Mouse (Mus musculus): ENCODE data around the gene Prkar1b. TPM values are rescaled to one million over a fixed set of nuclear protein-coding genes. Genes with fewer than 3 reads are reported as not detected.
A peak's percentile ranks its signal among the peaks of the same experiment; 100 is the strongest.

The Prkar1b gene
- polyA plus RNA-seq, 1 experiment = 6.6 TPM

GRCm38 (mm10) chr5:139178895-139179631 is 29.3 kb upstream of the Prkar1b start:
- TF ChIP-seq POLR2A (IDR thresholded peaks at IDR 0.05; ENCODE audit: borderline replicate concordance, control insufficient read depth, low read depth, low read length) (no peak), CTCF (IDR thresholded peaks at IDR 0.05; ENCODE audit: control insufficient read depth, insufficient read depth, low read length) (peak; percentile 99)
- H3K27ac ChIP-seq (ENCODE audit: control insufficient read depth, insufficient read depth, low read depth, low read length, poor library complexity) = no peak overlapping the region
- H3K4me1 ChIP-seq (ENCODE audit: control insufficient read depth, insufficient read depth, low read length) = no peaks in the 10 kb centered on the region; the same call in 1 of the 2 replicates
- H3K4me3 ChIP-seq (replicated peaks; ENCODE audit: control insufficient read depth, low read depth, low read length) = no peak overlapping the region
- 22% methylated on average over 11 of the region's 11 CpGs for WGBS

- no peak overlapping the region for H3K4me3 ChIP-seq (replicated peaks; ENCODE audit: control insufficient read depth, low read depth, low read length)
- H3K27ac ChIP-seq (ENCODE audit: control insufficient read depth, insufficient read depth, low read depth, low read length, poor library complexity) = no peak overlapping the region
- TF ChIP-seq CTCF (IDR thresholded peaks at IDR 0.05; ENCODE audit: control insufficient read depth, insufficient read depth, low read length) (no peak), POLR2A (IDR thresholded peaks at IDR 0.05; ENCODE audit: borderline replicate concordance, control insufficient read depth, low read depth, low read length) (no peak)
Observed at GRCm38 (mm10) chr5:139174556-139175547, 25.1 kb upstream of the Prkar1b start.

GRCm38 (mm10) chr5:139174141-139174540 is 24.3 kb upstream of the Prkar1b start:
- WGBS = 52% methylated on average over 10 of the region's 10 CpGs
- TF ChIP-seq POLR2A (IDR thresholded peaks at IDR 0.05; ENCODE audit: borderline replicate concordance, control insufficient read depth, low read depth, low read length) (no peak), CTCF (IDR thresholded peaks at IDR 0.05; ENCODE audit: control insufficient read depth, insufficient read depth, low read length) (no peak)

More at GRCm38 (mm10) chr5:139174556-139175547, 25.1 kb upstream of the Prkar1b start:
- H3K4me1 ChIP-seq (ENCODE audit: control insufficient read depth, insufficient read depth, low read length) = no peaks in the 10 kb centered on the region; the same call in 1 of the 2 replicates
- WGBS = 27% methylated on average over 10 of the region's 10 CpGs

GRCm38 (mm10) chr5:139171929-139172328 is 22.1 kb upstream of the Prkar1b start:
- WGBS = 86% methylated on average over 4 of the region's 4 CpGs
- TF ChIP-seq CTCF (IDR thresholded peaks at IDR 0.05; ENCODE audit: control insufficient read depth, insufficient read depth, low read length) = no peak
- no peak for TF ChIP-seq POLR2A (IDR thresholded peaks at IDR 0.05; ENCODE audit: borderline replicate concordance, control insufficient read depth, low read depth, low read length)
- Histone ChIP-seq H3K27ac (ENCODE audit: control insufficient read depth, insufficient read depth, low read depth, low read length, poor library complexity) (no peak overlapping the region), H3K4me3 (replicated peaks; ENCODE audit: control insufficient read depth, low read depth, low read length) (no peak overlapping the region), H3K4me1 (ENCODE audit: control insufficient read depth, insufficient read depth, low read length) (no peaks in the 10 kb centered on the region; the same call in 1 of the 2 replicates)

More at GRCm38 (mm10) chr5:139174141-139174540, 24.3 kb upstream of the Prkar1b start:
- Histone ChIP-seq H3K27ac (ENCODE audit: control insufficient read depth, insufficient read depth, low read depth, low read length, poor library complexity) (no peak overlapping the region), H3K4me1 (ENCODE audit: control insufficient read depth, insufficient read depth, low read length) (no peaks in the 10 kb centered on the region; the same call in 1 of the 2 replicates), H3K4me3 (replicated peaks; ENCODE audit: control insufficient read depth, low read depth, low read length) (no peak overlapping the region)

GRCm38 (mm10) chr5:139167548-139167947 is 17.7 kb upstream of the Prkar1b start:
- TF ChIP-seq POLR2A (IDR thresholded peaks at IDR 0.05; ENCODE audit: borderline replicate concordance, control insufficient read depth, low read depth, low read length) (no peak), CTCF (IDR thresholded peaks at IDR 0.05; ENCODE audit: control insufficient read depth, insufficient read depth, low read length) (no peak)
- 33% methylated on average over 1 of the region's 1 CpGs for whole genome bisulfite sequencing
- Histone ChIP-seq H3K4me3 (replicated peaks; ENCODE audit: control insufficient read depth, low read depth, low read length) (no peak overlapping the region), H3K4me1 (ENCODE audit: control insufficient read depth, insufficient read depth, low read length) (no peaks in the 10 kb centered on the region), H3K27ac (ENCODE audit: control insufficient read depth, insufficient read depth, low read depth, low read length, poor library complexity) (peak overlapping the region; percentile 71; the same call in 1 of the 2 replicates)

- no peak for TF ChIP-seq POLR2A (IDR thresholded peaks at IDR 0.05; ENCODE audit: borderline replicate concordance, control insufficient read depth, low read depth, low read length)
- H3K4me3 ChIP-seq (replicated peaks; ENCODE audit: control insufficient read depth, low read depth, low read length) = no peak overlapping the region
- WGBS = 22% methylated on average over 6 of the region's 6 CpGs
- H3K4me1 ChIP-seq (ENCODE audit: control insufficient read depth, insufficient read depth, low read length) = peaks cover under 1% of the 10 kb centered on the region; the same call in 1 of the 2 replicates
- H3K27ac ChIP-seq (ENCODE audit: control insufficient read depth, insufficient read depth, low read depth, low read length, poor library complexity) = peak overlapping the region; percentile 71
Observed at GRCm38 (mm10) chr5:139166781-139167361, 17.1 kb upstream of the Prkar1b start.

GRCm38 (mm10) chr5:139161632-139162031 is 11.8 kb upstream of the Prkar1b start:
- WGBS = 14% methylated on average over 10 of the region's 10 CpGs
- no peak overlapping the region for H3K4me3 ChIP-seq (replicated peaks; ENCODE audit: control insufficient read depth, low read depth, low read length)
- peaks cover 4% of the 10 kb centered on the region; the same call in 1 of the 2 replicates for H3K4me1 ChIP-seq (ENCODE audit: control insufficient read depth, insufficient read depth, low read length)
- TF ChIP-seq CTCF (IDR thresholded peaks at IDR 0.05; ENCODE audit: control insufficient read depth, insufficient read depth, low read length) (no peak), POLR2A (IDR thresholded peaks at IDR 0.05; ENCODE audit: borderline replicate concordance, control insufficient read depth, low read depth, low read length) (peak; percentile 26; the same call in 1 of the 2 replicates)
- peak overlapping the region; percentile 82 for H3K27ac ChIP-seq (ENCODE audit: control insufficient read depth, insufficient read depth, low read depth, low read length, poor library complexity)

Data from bone marrow, adult 2 months (tissue).